Mouse (Mus musculus) lung, embryonic 16.5 days (tissue): ENCODE data around the gene Kcnh2. TPM values are rescaled to one million over a fixed set of nuclear protein-coding genes. Genes with fewer than 3 reads are reported as not detected.

Source experiments
- ATAC-seq: fragments of 200-750 bp; cut with Nextera tagmentation; 2 replicates; pipeline ENCODE4 v1.8.0; 2017; ENCODE audit warnings: low read depth, mild to moderate bottlenecking, moderate library complexity
- H3K27ac ChIP-seq: fragments of 300-500 bp; sonication (generic); 2 replicates; pipeline ENCODE4 v1.5.1; 2014; ENCODE audit warnings: mild to moderate bottlenecking, control low read depth, low read length
- H3K27me3 ChIP-seq: fragments of 300-500 bp; sonication (generic); 2 replicates; pipeline ENCODE4 v1.6.1; 2014; ENCODE audit warnings: low read depth, low read length, mixed read lengths; ENCODE audit not compliant: control insufficient read depth, insufficient read depth
- H3K36me3 ChIP-seq: fragments of 300-500 bp; sonication (generic); 2 replicates; pipeline ENCODE4 v1.6.1; 2014; ENCODE audit warnings: low read length; ENCODE audit not compliant: control insufficient read depth, insufficient read depth
- H3K4me1 ChIP-seq: fragments of 300-500 bp; sonication (generic); replicated peaks from 2 replicates; pipeline ENCODE4 v1.6.1; 2014; ENCODE audit warnings: low read length, mixed read lengths; ENCODE audit not compliant: control insufficient read depth, insufficient read depth
- H3K4me2 ChIP-seq: fragments of 300-500 bp; sonication (generic); 2 replicates; pipeline ENCODE4 v1.6.1; 2014; ENCODE audit warnings: low read depth, low read length, control low read depth
- H3K4me3 ChIP-seq: fragments of 300-500 bp; sonication (generic); 2 replicates; pipeline ENCODE4 v1.5.1; 2014; ENCODE audit warnings: mild to moderate bottlenecking, low read length, control low read depth
- H3K9ac ChIP-seq: fragments of 300-500 bp; sonication (generic); 2 replicates; pipeline ENCODE4 v1.6.1; 2014; ENCODE audit warnings: low read length, control low read depth
- H3K9me3 ChIP-seq: fragments of 300-500 bp; sonication (generic); 2 replicates; pipeline ENCODE4 v1.6.1; 2016; ENCODE audit warnings: low read length; ENCODE audit not compliant: control insufficient read depth
- WGBS: fragments of 180-500 bp; shearing (Covaris S2); extraction: QIAGEN DNeasy Blood & Tissue Kit; methylation state at CpG from one replicate; pipeline ENCODE4 v1.1.7; 2014; 5-methylcytosine and 5-hydroxymethylcytosine counted together
- polyA plus RNA-seq: library from polyadenylated mRNA; unstranded; fragments of >200 nt; fragmentation: Nextera tagmentation; extraction: Ambion mirVana; gene quantifications from 2 replicates; pipeline ENCODE4 v1.2.1, GENCODE M21; 2015

The Kcnh2 gene
- polyA plus RNA-seq, 1 experiment from 2014 or later: 6.5 TPM

- no peaks in the 10 kb centered on the region for H3K4me1 ChIP-seq
Observed at GRCm38 (mm10) chr5:24286221-24286970, 65.0 kb downstream of the Kcnh2 start.

GRCm38 (mm10) chr5:24284145-24284544 is 67.3 kb downstream of the Kcnh2 start:
- Histone ChIP-seq H3K27me3 (no peaks in the 10 kb centered on the region), H3K4me2 (no peak overlapping the region), H3K4me3 (no peak overlapping the region), H3K9ac (no peak overlapping the region), H3K4me1 (no peaks in the 10 kb centered on the region), H3K27ac (no peak overlapping the region), H3K9me3 (no peaks in the 10 kb centered on the region), H3K36me3 (no peaks in the 10 kb centered on the region)
- ATAC-seq: no peak
- WGBS: 70% methylated on average over 6 of the region's 6 CpGs

More at GRCm38 (mm10) chr5:24286221-24286970, 65.0 kb downstream of the Kcnh2 start:
- Histone ChIP-seq H3K36me3 (no peaks in the 10 kb centered on the region), H3K27ac (no peak overlapping the region), H3K4me3 (no peak overlapping the region), H3K9me3 (no peaks in the 10 kb centered on the region), H3K27me3 (no peaks in the 10 kb centered on the region), H3K4me2 (no peak overlapping the region), H3K9ac (no peak overlapping the region)
- WGBS: 62% methylated on average over 7 of the region's 7 CpGs
- no peak for ATAC-seq

GRCm38 (mm10) chr5:24283181-24283580 is 68.2 kb downstream of the Kcnh2 start:
- 56% methylated on average over 5 of the region's 5 CpGs for WGBS
- Histone ChIP-seq H3K4me3 (no peak overlapping the region), H3K4me2 (no peak overlapping the region), H3K9me3 (no peaks in the 10 kb centered on the region), H3K27ac (no peak overlapping the region), H3K4me1 (no peaks in the 10 kb centered on the region), H3K36me3 (no peaks in the 10 kb centered on the region), H3K27me3 (no peaks in the 10 kb centered on the region), H3K9ac (no peak overlapping the region)
- ATAC-seq: no peak

DNA sequence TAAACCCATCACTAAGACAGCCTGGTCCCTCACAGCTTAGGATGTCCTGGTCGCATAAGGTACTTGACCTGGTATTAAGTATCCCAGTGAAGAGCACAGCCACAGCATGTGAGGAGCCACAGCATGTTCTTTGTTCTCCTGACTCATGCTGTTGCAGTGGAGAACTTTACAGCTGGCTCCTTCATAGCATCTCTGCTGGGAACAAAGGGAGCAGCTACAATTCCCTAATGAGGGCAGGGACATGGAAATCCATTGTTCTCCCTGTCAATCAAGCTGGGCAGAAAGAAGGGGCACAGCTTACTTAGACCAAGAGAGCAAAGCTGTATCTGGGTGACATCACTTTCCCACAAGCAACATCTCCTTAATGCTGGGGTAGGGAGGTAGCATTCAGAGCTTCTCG is 70.9 kb downstream of the Kcnh2 start:
- no peaks in the 10 kb centered on the region for H3K36me3 ChIP-seq
- ATAC-seq: no peak
- WGBS: 71% methylated on average over 2 of the region's 2 CpGs
- H3K4me1 ChIP-seq: no peaks in the 10 kb centered on the region
- no peak overlapping the region for H3K27ac ChIP-seq
- no peak overlapping the region for H3K9ac ChIP-seq
- no peak overlapping the region for H3K4me2 ChIP-seq
- H3K9me3 ChIP-seq: no peaks in the 10 kb centered on the region
- H3K27me3 ChIP-seq: no peaks in the 10 kb centered on the region
- H3K4me3 ChIP-seq: no peak overlapping the region

- Histone ChIP-seq H3K4me3 (no peak overlapping the region), H3K4me1 (no peaks in the 10 kb centered on the region), H3K36me3 (no peaks in the 10 kb centered on the region), H3K9me3 (no peaks in the 10 kb centered on the region), H3K9ac (no peak overlapping the region), H3K4me2 (no peak overlapping the region), H3K27me3 (no peaks in the 10 kb centered on the region), H3K27ac (no peak overlapping the region)
- ATAC-seq: no peak
- 64% methylated on average over 4 of the region's 4 CpGs for WGBS
Observed at GRCm38 (mm10) chr5:24279527-24279926, 71.9 kb downstream of the Kcnh2 start.

GRCm38 (mm10) chr5:24278206-24278605 is 73.2 kb downstream of the Kcnh2 start:
- Histone ChIP-seq H3K4me1 (no peaks in the 10 kb centered on the region), H3K4me3 (no peak overlapping the region), H3K27ac (no peak overlapping the region), H3K36me3 (no peaks in the 10 kb centered on the region), H3K9ac (no peak overlapping the region), H3K4me2 (no peak overlapping the region), H3K27me3 (no peaks in the 10 kb centered on the region), H3K9me3 (no peaks in the 10 kb centered on the region)
- WGBS: 76% methylated on average over 10 of the region's 10 CpGs
- ATAC-seq: no peak

GRCm38 (mm10) chr5:24273683-24274621 is 77.5 kb downstream of the Kcnh2 start:
- H3K36me3 ChIP-seq: no peaks in the 10 kb centered on the region
- H3K9ac ChIP-seq: no peak overlapping the region
- H3K27me3 ChIP-seq: no peaks in the 10 kb centered on the region
- 57% methylated on average over 9 of the region's 9 CpGs for WGBS
- no peak overlapping the region for H3K27ac ChIP-seq
- no peak for ATAC-seq
- no peak overlapping the region for H3K4me2 ChIP-seq
- no peaks in the 10 kb centered on the region for H3K4me1 ChIP-seq
- no peak overlapping the region for H3K4me3 ChIP-seq
- no peaks in the 10 kb centered on the region for H3K9me3 ChIP-seq

GRCm38 (mm10) chr5:24270941-24271340 is 80.5 kb downstream of the Kcnh2 start:
- no peak for ATAC-seq
- no peaks in the 10 kb centered on the region for H3K9me3 ChIP-seq
- H3K4me3 ChIP-seq: no peak overlapping the region
- no peak overlapping the region for H3K4me2 ChIP-seq
- H3K9ac ChIP-seq: no peak overlapping the region
- 69% methylated on average over 4 of the region's 4 CpGs for WGBS
- peaks cover 5% of the 10 kb centered on the region; the same call in 1 of the 2 replicates for H3K4me1 ChIP-seq
- no peaks in the 10 kb centered on the region for H3K36me3 ChIP-seq
- no peak overlapping the region for H3K27ac ChIP-seq
- no peaks in the 10 kb centered on the region for H3K27me3 ChIP-seq
